Mouse (Mus musculus) spleen, adult 18-20 months (tissue): ENCODE measurements around the gene Arnt2.

Experiments used
- DNase-seq, 2 experiments: peaks; one replicate each; pipeline ENCODE4 v3.0.0; 2022; ENCODE audit warnings: mixed read lengths in 2 of 2

Arnt2 gene

DNA sequence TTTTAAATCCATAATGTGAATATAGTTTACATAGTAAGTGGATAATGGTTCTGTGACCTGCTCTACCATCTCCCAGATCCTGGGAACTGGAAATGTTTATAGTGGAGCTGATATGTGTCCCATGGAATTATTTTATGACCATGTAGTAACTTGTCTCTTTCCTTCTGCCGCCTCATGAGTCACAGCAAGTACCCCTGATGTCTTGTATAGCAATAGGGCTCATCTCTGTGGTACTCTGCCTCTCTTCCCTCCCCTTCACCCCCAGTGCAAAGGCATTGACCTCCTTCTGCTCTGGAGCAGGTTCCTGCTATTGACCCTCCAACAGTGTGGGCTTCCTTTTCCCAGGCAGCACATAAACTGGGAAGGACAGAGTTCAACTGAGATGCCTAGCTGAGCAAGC is 182.3 kb downstream of the Arnt2 start:
- DNase-seq = no peak

DNA sequence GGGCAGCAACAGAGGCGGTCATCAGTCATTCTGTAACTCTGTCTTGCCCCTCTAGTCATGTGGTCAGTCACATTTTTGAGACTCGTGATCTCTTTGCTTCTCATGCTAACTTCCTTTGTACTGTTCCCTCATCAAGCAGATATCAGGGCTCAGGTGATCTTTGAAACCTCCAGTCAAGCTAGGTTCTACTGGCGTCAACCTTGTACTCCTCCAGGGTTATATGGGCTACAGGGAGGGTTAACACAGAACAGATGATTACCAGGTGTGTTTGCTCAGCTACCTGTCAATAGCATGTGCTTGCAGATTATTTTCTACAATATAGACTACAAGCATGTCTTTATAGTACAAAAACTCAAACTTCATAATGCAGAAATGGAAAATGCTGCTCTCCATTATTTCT is 183.1 kb downstream of the Arnt2 start:
- no peak for DNase-seq

DNA sequence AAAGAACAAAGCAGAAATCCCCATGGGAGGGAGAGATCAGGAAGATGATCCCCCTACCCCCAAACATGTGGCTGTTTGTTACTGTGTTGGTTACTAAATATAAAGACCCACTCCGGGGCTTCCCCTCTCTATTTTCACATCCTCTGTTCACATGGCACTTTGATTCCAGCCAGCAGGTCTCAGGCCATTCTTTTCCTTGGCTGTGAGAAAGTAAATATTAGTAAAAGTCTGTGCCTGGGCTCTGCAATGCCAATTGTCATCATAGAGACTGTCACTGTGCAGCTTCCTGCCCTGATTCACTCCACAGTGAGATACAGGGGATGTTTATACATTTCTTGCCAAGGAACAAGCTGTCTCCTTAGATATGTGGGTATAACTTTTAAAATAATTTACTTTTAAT is 197.9 kb downstream of the Arnt2 start:
- DNase-seq = no peak

DNA sequence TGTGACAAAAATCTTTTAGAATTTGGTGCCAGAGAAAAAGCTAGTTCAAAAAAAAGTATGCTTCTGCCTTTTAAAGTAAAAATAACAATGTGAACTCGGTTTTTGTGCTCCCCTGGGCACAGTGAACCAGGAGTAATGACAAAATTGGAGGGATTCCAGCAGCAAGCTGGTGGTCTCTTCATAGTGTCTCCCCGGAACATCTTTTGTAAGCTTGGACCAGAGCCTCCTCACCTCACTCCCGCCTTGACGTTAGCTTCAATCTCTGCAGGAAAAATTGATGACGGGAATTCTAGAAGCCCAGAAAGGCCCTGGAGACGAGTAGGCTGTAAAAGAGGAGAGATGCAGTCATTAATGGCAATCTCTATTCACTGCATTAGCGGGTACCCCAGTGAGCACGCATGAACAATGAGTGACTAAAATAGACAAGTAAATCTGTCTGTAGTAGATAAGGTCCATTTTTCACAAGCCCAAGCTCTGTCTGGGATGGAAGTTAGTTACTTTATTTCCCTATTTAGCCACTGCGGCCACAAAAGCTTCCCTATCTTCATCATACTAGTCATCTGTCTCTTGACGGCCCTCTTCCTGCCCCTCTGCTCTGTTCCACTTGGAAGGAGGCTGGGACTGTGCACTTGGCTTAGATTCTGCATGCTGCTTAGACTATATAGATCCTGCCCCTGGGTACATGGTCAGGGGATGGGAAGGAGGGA is 199.2 kb downstream of the Arnt2 start:
- no peak for DNase-seq

GRCm38 (mm10) chr7:84203981-84204380 is 206.0 kb downstream of the Arnt2 start:
- DNase-seq = no peak

DNA sequence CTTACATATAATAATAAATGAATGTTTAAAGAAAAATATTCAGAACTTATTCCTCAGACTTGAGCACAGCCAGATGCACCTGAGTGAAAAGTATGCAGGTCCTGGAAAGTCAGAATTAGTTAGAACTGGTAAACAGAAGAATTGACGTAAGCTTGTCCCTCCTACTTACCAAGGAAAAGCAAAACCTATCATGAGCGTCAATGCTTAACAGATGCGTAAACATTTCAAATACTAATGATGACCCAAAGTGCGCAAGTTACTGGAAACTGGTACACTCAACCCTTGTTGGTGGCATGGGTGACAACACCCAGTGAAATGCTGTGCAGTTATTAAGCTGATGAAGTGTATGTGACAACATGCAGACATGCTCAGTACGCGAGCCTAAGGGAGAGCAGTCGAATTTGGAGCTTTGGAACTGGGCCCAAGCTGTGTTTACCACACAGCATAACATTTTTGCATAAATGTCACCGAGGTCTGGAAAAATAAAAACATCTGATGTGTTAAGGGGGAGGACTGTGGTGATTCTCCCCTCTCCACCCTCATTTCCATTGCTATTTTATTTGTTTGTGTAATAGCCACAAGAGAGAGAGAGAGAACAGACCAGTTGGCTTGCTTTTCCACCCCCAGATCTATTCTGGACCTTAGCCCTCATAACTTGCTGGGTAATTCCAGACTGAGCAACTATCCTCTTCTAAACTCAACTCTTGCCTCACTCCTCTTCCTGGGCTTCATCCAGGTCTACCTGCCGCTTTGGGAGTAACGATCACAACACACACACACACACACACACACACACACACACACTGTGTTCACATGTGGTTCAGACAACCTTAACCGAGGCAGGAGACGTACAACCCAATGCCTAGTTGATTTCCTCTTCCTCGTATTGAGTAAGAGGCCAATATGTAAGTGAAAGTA is 208.6 kb downstream of the Arnt2 start:
- DNase-seq = no peak

DNA sequence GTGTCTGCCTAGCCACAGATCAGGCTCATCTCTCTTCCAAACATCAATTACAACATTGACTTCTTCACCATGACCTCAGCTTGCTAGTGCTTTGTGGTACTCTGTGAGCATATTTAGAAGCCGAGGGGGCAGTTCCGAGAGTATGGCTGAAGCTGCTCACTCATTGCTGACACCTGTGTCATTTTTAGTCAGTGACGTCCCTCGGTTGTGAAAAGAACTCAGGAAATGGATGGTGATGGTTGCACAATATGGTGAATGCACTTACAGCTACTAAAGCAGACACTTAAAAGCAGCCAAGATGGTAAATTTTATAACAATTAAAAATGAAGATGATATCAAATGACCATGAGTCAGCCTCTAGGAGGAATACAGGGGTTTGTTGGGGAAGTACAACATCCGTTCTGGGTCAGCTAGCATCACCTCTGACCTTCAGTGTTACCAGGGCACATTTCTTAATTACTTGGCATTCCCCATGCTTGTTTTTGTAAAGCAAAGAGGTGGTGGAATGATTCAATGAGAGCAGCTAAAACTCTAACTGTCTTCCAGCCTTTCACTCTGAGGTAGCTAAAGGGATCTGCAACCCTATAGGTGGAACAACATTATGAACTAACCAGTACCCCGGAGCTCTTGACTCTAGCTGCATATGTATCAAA is 212.6 kb downstream of the Arnt2 start:
- DNase-seq = no peak
